Mouse (Mus musculus) G1E (cell line): ENCODE measurements around the gene Ogfod3. TPM values are rescaled to one million over a fixed set of nuclear protein-coding genes. Genes with fewer than 3 reads are reported as not detected.

Experiments
- ATAC-seq: 2 replicates; pipeline ENCODE4 v1.8.0; 2016; ENCODE audit warnings: mild to moderate bottlenecking; ENCODE audit not compliant: insufficient number of reproducible peaks, poor library complexity, low FRiP score, severe bottlenecking; ENCODE audit errors: extremely low read depth
- DNase-seq: peaks from one replicate; pipeline ENCODE4 v3.0.0; 2012; ENCODE audit warnings: low spot score
- H3K27me3 ChIP-seq: 2 replicates; pipeline ENCODE4 v1.6.1; 2012; ENCODE audit warnings: mild to moderate bottlenecking, low read length, inconsistent platforms; ENCODE audit not compliant: insufficient read depth
- H3K36me3 ChIP-seq: replicated peaks from 2 replicates; pipeline ENCODE3; 2012; ENCODE audit warnings: mild to moderate bottlenecking, inconsistent platforms
- H3K4me1 ChIP-seq: 2 replicates; pipeline ENCODE4 v1.6.1; 2012; ENCODE audit warnings: low read depth, low read length, inconsistent platforms, mixed read lengths; ENCODE audit not compliant: insufficient read depth
- H3K4me3 ChIP-seq: 2 replicates; pipeline ENCODE4 v1.5.1; 2012; ENCODE audit warnings: low read depth, mild to moderate bottlenecking, inconsistent platforms, low read length, moderate library complexity, mixed read lengths
- H3K9me3 ChIP-seq: replicated peaks from 2 replicates; pipeline ENCODE4 v1.6.1; 2012; ENCODE audit warnings: inconsistent platforms
- CTCF ChIP-seq: IDR thresholded peaks from 2 replicates; pipeline ENCODE4 v1.5.1; 2012; ENCODE audit warnings: low read depth, low read length, inconsistent platforms, mixed read lengths
- GATA1 ChIP-seq: IDR thresholded peaks from 2 replicates; pipeline ENCODE4 v1.6.1; 2012; ENCODE audit warnings: borderline replicate concordance, low read length, inconsistent platforms, mixed read lengths
- GATA2 ChIP-seq: IDR thresholded peaks from 2 replicates; pipeline ENCODE4 v1.6.1; 2012; ENCODE audit warnings: low read depth, low read length, inconsistent platforms, borderline replicate concordance
- POLR2AphosphoS5 ChIP-seq: IDR thresholded peaks from 2 replicates; pipeline ENCODE4 v1.6.1; 2012; ENCODE audit warnings: low read depth, low read length, inconsistent platforms; ENCODE audit not compliant: insufficient replicate concordance
- TAL1 ChIP-seq: conservative IDR thresholded peaks from 2 replicates; pipeline ENCODE4 v1.6.1; 2012; ENCODE audit warnings: low read depth, low read length, inconsistent platforms, mixed read lengths
- polyA plus RNA-seq: library from polyadenylated mRNA; stranded (reverse); fragments of >175 nt; gene quantifications from 2 replicates; pipeline ENCODE4 v1.2.3, GENCODE M21; 2012
- total RNA-seq, 2 experiments: library from RNA; stranded (forward) in 1 of 2; stranded (reverse) in 1 of 2; fragments of 200-1000 nt in 1 of 2; fragments of >200 nt in 1 of 2; fragmentation: Nextera tagmentation in 1 of 2; gene quantifications; 2 replicates each; pipeline ENCODE4 v1.2.3; 2014 to 2017

Gene Ogfod3
- total and polyA plus RNA-seq, 3 experiments, result 4.2 to 7.7 (median 6.7) TPM

- no peak for ATAC-seq
Observed at GRCm38 (mm10) chr11:121154203-121154602, 50.3 kb downstream of the Ogfod3 start.

GRCm38 (mm10) chr11:121148193-121148592 is 56.3 kb downstream of the Ogfod3 start:
- TF ChIP-seq GATA1, result no peak
- TF ChIP-seq CTCF, result no peak; the same call in 1 of the 2 replicates
- TF ChIP-seq POLR2AphosphoS5, result no peak
- no peak for TF ChIP-seq TAL1
- TF ChIP-seq GATA2, result no peak
- Histone ChIP-seq H3K4me1 (no peaks in the 10 kb centered on the region; the same call in 1 of the 2 replicates), H3K36me3 (no peaks in the 10 kb centered on the region), H3K4me3 (no peak overlapping the region), H3K9me3 (peaks cover 4% of the 10 kb centered on the region), H3K27me3 (peaks cover 25% of the 10 kb centered on the region)
- ATAC-seq (no peak), DNase-seq (no peak)

More at GRCm38 (mm10) chr11:121154203-121154602, 50.3 kb downstream of the Ogfod3 start:
- DNase-seq, result no peak
- Histone ChIP-seq H3K36me3 (no peaks in the 10 kb centered on the region), H3K9me3 (no peaks in the 10 kb centered on the region), H3K27me3 (peaks cover 5% of the 10 kb centered on the region), H3K4me1 (no peaks in the 10 kb centered on the region), H3K4me3 (no peak overlapping the region)
- TF ChIP-seq CTCF, result no peak
- no peak for TF ChIP-seq POLR2AphosphoS5
- TF ChIP-seq GATA1, result no peak
- TF ChIP-seq TAL1, result no peak
- no peak for TF ChIP-seq GATA2

GRCm38 (mm10) chr11:121145865-121146264 is 58.6 kb downstream of the Ogfod3 start, which contains the start of gene Tex19.1:
Tex19.1 (plus strand) TSS chr11:121146143.
- TF ChIP-seq GATA2 (no peak), CTCF (no peak), TAL1 (no peak), POLR2AphosphoS5 (no peak)
- Histone ChIP-seq H3K4me3 (no peak within 1 kb of the TSS), H3K27me3 (peaks cover 25% of the 10 kb centered on the region), H3K36me3 (no peaks in the 10 kb centered on the region), H3K9me3 (peaks cover 4% of the 10 kb centered on the region), H3K4me1 (no peaks in the 10 kb centered on the region; the same call in 1 of the 2 replicates)
- no peak for DNase-seq
- ATAC-seq, result no peak

- Histone ChIP-seq H3K36me3 (no peaks in the 10 kb centered on the region), H3K9me3 (peaks cover 4% of the 10 kb centered on the region), H3K27me3 (peaks cover 31% of the 10 kb centered on the region), H3K4me1 (peaks cover 5% of the 10 kb centered on the region; the same call in 1 of the 2 replicates), H3K4me3 (no peak overlapping the region)
- DNase-seq, result no peak
- no peak for ATAC-seq
- TF ChIP-seq CTCF, result no peak
- no peak for TF ChIP-seq POLR2AphosphoS5
- no peak for TF ChIP-seq TAL1
- TF ChIP-seq GATA1, result no peak
- TF ChIP-seq GATA2, result no peak
Observed at GRCm38 (mm10) chr11:121143325-121144015, 61.0 kb downstream of the Ogfod3 start.

- TF ChIP-seq GATA2, result no peak
- no peak for TF ChIP-seq CTCF
- TF ChIP-seq TAL1, result no peak
- no peak for TF ChIP-seq GATA1
- TF ChIP-seq POLR2AphosphoS5, result no peak
- no peak for DNase-seq
Observed at GRCm38 (mm10) chr11:121138732-121139131, 65.8 kb downstream of the Ogfod3 start.

GRCm38 (mm10) chr11:121137682-121138081 is 66.8 kb downstream of the Ogfod3 start:
- no peak for TF ChIP-seq TAL1
- no peak for TF ChIP-seq GATA1
- TF ChIP-seq POLR2AphosphoS5, result no peak
- TF ChIP-seq GATA2, result no peak
- no peak for TF ChIP-seq CTCF
- H3K36me3 ChIP-seq, result no peaks in the 10 kb centered on the region
- no peak overlapping the region for H3K4me3 ChIP-seq
- ATAC-seq (no peak), DNase-seq (no peak)
- H3K9me3 ChIP-seq, result no peaks in the 10 kb centered on the region
- peaks cover 22% of the 10 kb centered on the region for H3K27me3 ChIP-seq
- H3K4me1 ChIP-seq, result peaks cover 5% of the 10 kb centered on the region; the same call in 1 of the 2 replicates

More at GRCm38 (mm10) chr11:121138732-121139131, 65.8 kb downstream of the Ogfod3 start:
- peaks cover 27% of the 10 kb centered on the region for H3K27me3 ChIP-seq
- H3K36me3 ChIP-seq, result no peaks in the 10 kb centered on the region
- H3K9me3 ChIP-seq, result no peaks in the 10 kb centered on the region
- no peak for ATAC-seq
- H3K4me3 ChIP-seq, result no peak overlapping the region
- H3K4me1 ChIP-seq, result peaks cover 5% of the 10 kb centered on the region; the same call in 1 of the 2 replicates
